Mouse (Mus musculus) forebrain, postnatal 0 days (tissue): ENCODE measurements at regions not wholly inside any gene's neighbourhood (a gene's known extent, or its start where the extent isn't known, plus 50 kb on each side); places are given as distances from the start of the nearest gene placed in this dataset.

ENCODE experiments used
- ATAC-seq: fragments of 200-750 bp; cut with Nextera tagmentation; 2 replicates; pipeline ENCODE4 v1.8.0; 2017; ENCODE audit warnings: mild to moderate bottlenecking, moderate library complexity
- DNase-seq: peaks from one replicate; pipeline ENCODE4 v3.0.0-alpha.2; 2015
- H3K27ac ChIP-seq: fragments of 300-500 bp; sonication (generic); 2 replicates; pipeline ENCODE4 v1.5.1; 2014; ENCODE audit warnings: low read depth, mild to moderate bottlenecking, antibody characterized with exemption, low read length, moderate library complexity, mixed read lengths
- H3K27me3 ChIP-seq: fragments of 300-500 bp; sonication (generic); 2 replicates; pipeline ENCODE4 v1.6.1; 2014; ENCODE audit warnings: mild to moderate bottlenecking, low read length, mixed read lengths; ENCODE audit not compliant: insufficient read depth
- H3K36me3 ChIP-seq: fragments of 300-500 bp; sonication (generic); 2 replicates; pipeline ENCODE4 v1.6.1; 2014; ENCODE audit warnings: mild to moderate bottlenecking, moderate library complexity; ENCODE audit not compliant: insufficient read depth
- H3K4me1 ChIP-seq: fragments of 300-500 bp; sonication (generic); 2 replicates; pipeline ENCODE4 v1.6.1; 2014; ENCODE audit warnings: antibody characterized with exemption; ENCODE audit not compliant: insufficient read depth
- H3K4me2 ChIP-seq: fragments of 300-500 bp; sonication (generic); 2 replicates; pipeline ENCODE4 v1.6.1; 2014; ENCODE audit warnings: low read depth, mild to moderate bottlenecking, moderate library complexity
- H3K4me3 ChIP-seq: fragments of 300-500 bp; sonication (generic); 2 replicates; pipeline ENCODE4 v1.5.1; 2014; ENCODE audit warnings: low read depth, low read length, mixed read lengths
- H3K9ac ChIP-seq: fragments of 300-500 bp; sonication (generic); 2 replicates; pipeline ENCODE4 v1.6.1; 2014; ENCODE audit warnings: mild to moderate bottlenecking
- H3K9me3 ChIP-seq: fragments of 300-500 bp; sonication (generic); 2 replicates; pipeline ENCODE4 v1.6.1; 2016; ENCODE audit warnings: low read length
- CTCF ChIP-seq: sonication (generic); IDR thresholded peaks from 2 replicates; pipeline ENCODE4 v1.5.1; 2016; ENCODE audit warnings: antibody characterized with exemption, control low read depth, low read depth
- WGBS: fragments of 180-500 bp; shearing (Covaris S2); extraction: QIAGEN DNeasy Blood & Tissue Kit; methylation state at CpG from one replicate; pipeline ENCODE4 v1.1.7; 2014; 5-methylcytosine and 5-hydroxymethylcytosine counted together

- Histone ChIP-seq H3K9me3 (no peaks in the 10 kb centered on the region), H3K9ac (no peak overlapping the region), H3K27ac (no peak overlapping the region), H3K4me2 (no peak overlapping the region), H3K36me3 (no peaks in the 10 kb centered on the region), H3K4me3 (no peak overlapping the region), H3K4me1 (no peaks in the 10 kb centered on the region), H3K27me3 (no peaks in the 10 kb centered on the region)
- no peak for DNase-seq
- ATAC-seq, result no peak
- TF ChIP-seq CTCF, result peak; percentile 12; the same call in 1 of the 2 replicates
Observed at GRCm38 (mm10) chr7:68548176-68548575, 200.9 kb downstream of the Arrdc4 start.

GRCm38 (mm10) chr7:68544136-68544535 is 204.9 kb downstream of the Arrdc4 start:
- no peak overlapping the region for H3K4me3 ChIP-seq
- H3K9ac ChIP-seq, result no peak overlapping the region
- H3K36me3 ChIP-seq, result no peaks in the 10 kb centered on the region
- TF ChIP-seq CTCF, result no peak
- ATAC-seq (no peak), DNase-seq (no peak)
- H3K4me2 ChIP-seq, result no peak overlapping the region
- no peaks in the 10 kb centered on the region for H3K4me1 ChIP-seq
- WGBS, result 61% methylated on average over 11 of the region's 11 CpGs
- H3K27ac ChIP-seq, result no peak overlapping the region
- no peaks in the 10 kb centered on the region for H3K27me3 ChIP-seq
- no peaks in the 10 kb centered on the region for H3K9me3 ChIP-seq

- WGBS, result 91% methylated on average over 6 of the region's 6 CpGs
- no peak for ATAC-seq
- 0 out of 2 replicates have a peak, but pooled peaks cover 8% of the 10 kb centered on the region for H3K9me3 ChIP-seq
Observed at GRCm38 (mm10) chr7:68509096-68509495, 235.5 kb downstream of the Fam169b start.

GRCm38 (mm10) chr7:68491143-68491810 is 217.6 kb downstream of the Fam169b start:
- H3K9ac ChIP-seq, result no peak overlapping the region
- WGBS, result 82% methylated on average over 6 of the region's 6 CpGs
- H3K4me2 ChIP-seq, result no peak overlapping the region
- H3K27ac ChIP-seq, result no peak overlapping the region
- ATAC-seq (no peak), DNase-seq (no peak)
- no peaks in the 10 kb centered on the region for H3K4me1 ChIP-seq
- H3K36me3 ChIP-seq, result no peaks in the 10 kb centered on the region
- no peaks in the 10 kb centered on the region for H3K9me3 ChIP-seq
- TF ChIP-seq CTCF, result no peak
- H3K27me3 ChIP-seq, result no peaks in the 10 kb centered on the region
- H3K4me3 ChIP-seq, result no peak overlapping the region

More at GRCm38 (mm10) chr7:68509096-68509495, 235.5 kb downstream of the Fam169b start:
- Histone ChIP-seq H3K36me3 (no peaks in the 10 kb centered on the region), H3K4me1 (no peaks in the 10 kb centered on the region), H3K27me3 (no peaks in the 10 kb centered on the region), H3K4me2 (no peak overlapping the region), H3K4me3 (no peak overlapping the region), H3K9ac (no peak overlapping the region), H3K27ac (no peak overlapping the region)
- no peak for DNase-seq
- no peak for TF ChIP-seq CTCF

- 74% methylated on average over 3 of the region's 3 CpGs for WGBS
- no peak overlapping the region for H3K27ac ChIP-seq
- TF ChIP-seq CTCF, result no peak
- H3K4me2 ChIP-seq, result no peak overlapping the region
- no peaks in the 10 kb centered on the region for H3K4me1 ChIP-seq
- no peak overlapping the region for H3K4me3 ChIP-seq
- no peaks in the 10 kb centered on the region for H3K9me3 ChIP-seq
- H3K36me3 ChIP-seq, result no peaks in the 10 kb centered on the region
- H3K9ac ChIP-seq, result no peak overlapping the region
- ATAC-seq (no peak), DNase-seq (peak; percentile 22)
- no peaks in the 10 kb centered on the region for H3K27me3 ChIP-seq
Observed at GRCm38 (mm10) chr7:68486676-68487075, 213.0 kb downstream of the Fam169b start.

- H3K4me3 ChIP-seq, result no peak overlapping the region
- H3K27me3 ChIP-seq, result no peaks in the 10 kb centered on the region
- no peaks in the 10 kb centered on the region for H3K36me3 ChIP-seq
- no peaks in the 10 kb centered on the region for H3K4me1 ChIP-seq
- ATAC-seq, result no peak
- no peak overlapping the region for H3K9ac ChIP-seq
- no peak for DNase-seq
- WGBS, result 61% methylated on average over 10 of the region's 10 CpGs
- no peak overlapping the region for H3K27ac ChIP-seq
- no peak for TF ChIP-seq CTCF
- H3K4me2 ChIP-seq, result no peak overlapping the region
- H3K9me3 ChIP-seq, result no peaks in the 10 kb centered on the region
Observed at GRCm38 (mm10) chr7:68482553-68482952, 208.9 kb downstream of the Fam169b start.

- H3K9me3 ChIP-seq, result no peaks in the 10 kb centered on the region
- ATAC-seq (no peak), DNase-seq (peak; percentile 63)
- no peaks in the 10 kb centered on the region for H3K36me3 ChIP-seq
- no peaks in the 10 kb centered on the region for H3K4me1 ChIP-seq
- WGBS, result 35% methylated on average over 7 of the region's 7 CpGs
- no peak overlapping the region for H3K4me3 ChIP-seq
- H3K9ac ChIP-seq, result no peak overlapping the region
- no peaks in the 10 kb centered on the region for H3K27me3 ChIP-seq
- peak; percentile 73 for TF ChIP-seq CTCF
- no peak overlapping the region for H3K27ac ChIP-seq
- H3K4me2 ChIP-seq, result no peak overlapping the region
Observed at GRCm38 (mm10) chr7:68480770-68481169, 207.1 kb downstream of the Fam169b start.
